Mouse (Mus musculus) embryonic facial prominence, embryonic 12.5 days (tissue): ENCODE measurements at regions not wholly inside any gene's neighbourhood (a gene's known extent, or its start where the extent isn't known, plus 50 kb on each side); places are given as distances from the start of the nearest gene placed in this dataset.
"Not testable (repeated sequence)": the region's sequence is repeated elsewhere in the genome, so short reads cannot be mapped to it uniquely, and the experiment has no call there.

Source experiments
- ATAC-seq: fragments of 200-750 bp; cut with Nextera tagmentation; 2 replicates; pipeline ENCODE4 v1.8.0; 2017; ENCODE audit not compliant: insufficient number of reproducible peaks, insufficient read depth, low FRiP score, low TSS enrichment
- H3K27ac ChIP-seq: fragments of 300-500 bp; sonication (generic); 2 replicates; pipeline ENCODE4 v1.5.1; 2016; ENCODE audit warnings: mild to moderate bottlenecking
- H3K27me3 ChIP-seq: fragments of 300-500 bp; sonication (generic); 2 replicates; pipeline ENCODE4 v1.6.1; 2016; ENCODE audit warnings: mild to moderate bottlenecking, moderate library complexity
- H3K36me3 ChIP-seq: fragments of 300-500 bp; sonication (generic); 2 replicates; pipeline ENCODE4 v1.6.1; 2016; ENCODE audit warnings: mild to moderate bottlenecking
- H3K4me1 ChIP-seq: fragments of 300-500 bp; sonication (generic); 2 replicates; pipeline ENCODE4 v1.6.1; 2016
- H3K4me2 ChIP-seq: fragments of 300-500 bp; sonication (generic); replicated peaks from 2 replicates; pipeline ENCODE4 v1.6.1; 2016; ENCODE audit warnings: mild to moderate bottlenecking, moderate library complexity
- H3K4me3 ChIP-seq: fragments of 300-500 bp; sonication (generic); 2 replicates; pipeline ENCODE4 v1.5.1; 2016; ENCODE audit warnings: mild to moderate bottlenecking
- H3K9ac ChIP-seq: fragments of 300-500 bp; sonication (generic); 2 replicates; pipeline ENCODE4 v1.6.1; 2016; ENCODE audit warnings: mild to moderate bottlenecking, moderate library complexity
- H3K9me3 ChIP-seq: fragments of 300-500 bp; sonication (generic); 2 replicates; pipeline ENCODE4 v1.6.1; 2016; ENCODE audit warnings: mild to moderate bottlenecking, moderate library complexity
- WGBS: fragments of 180-500 bp; shearing (Covaris S2); methylation state at CpG from one replicate; pipeline ENCODE4 v1.1.7; 2016; 5-methylcytosine and 5-hydroxymethylcytosine counted together

GRCm38 (mm10) chr13:5413009-5413408 is 448.3 kb upstream of the Klf6 start:
- not testable (repeated sequence) for H3K4me2 ChIP-seq, H3K27me3 ChIP-seq, H3K4me3 ChIP-seq, H3K36me3 ChIP-seq, H3K4me1 ChIP-seq, H3K9me3 ChIP-seq, ATAC-seq, H3K27ac ChIP-seq, H3K9ac ChIP-seq

GRCm38 (mm10) chr13:5424110-5424509 is 437.2 kb upstream of the Klf6 start:
- Histone ChIP-seq H3K9me3 (no peaks in the 10 kb centered on the region), H3K27ac (no peak overlapping the region), H3K4me1 (no peaks in the 10 kb centered on the region), H3K36me3 (no peaks in the 10 kb centered on the region), H3K4me2 (no peak overlapping the region), H3K4me3 (no peak overlapping the region), H3K9ac (no peak overlapping the region), H3K27me3 (no peaks in the 10 kb centered on the region)
- ATAC-seq, result no peak
- WGBS, result 66% methylated on average over 1 of the region's 1 CpGs

- Histone ChIP-seq H3K4me3 (no peak overlapping the region), H3K36me3 (no peaks in the 10 kb centered on the region), H3K4me2 (no peak overlapping the region), H3K4me1 (no peaks in the 10 kb centered on the region), H3K9ac (no peak overlapping the region), H3K27ac (no peak overlapping the region), H3K9me3 (no peaks in the 10 kb centered on the region), H3K27me3 (no peaks in the 10 kb centered on the region)
- 90% methylated on average over 9 of the region's 9 CpGs for WGBS
- no peak for ATAC-seq
These were observed 435.6 kb upstream of the Klf6 start for GRCm38 (mm10) chr13:5425491-5426232.

- H3K9ac ChIP-seq, result no peak overlapping the region
- ATAC-seq, result no peak
- WGBS, result 31% methylated on average over 1 of the region's 1 CpGs
- peaks cover 8% of the 10 kb centered on the region; the same call in 1 of the 2 replicates for H3K9me3 ChIP-seq
- no peak overlapping the region for H3K27ac ChIP-seq
- H3K4me1 ChIP-seq, result peaks cover 5% of the 10 kb centered on the region; the same call in 1 of the 2 replicates
- H3K4me3 ChIP-seq, result no peak overlapping the region
- H3K27me3 ChIP-seq, result no peaks in the 10 kb centered on the region
- H3K36me3 ChIP-seq, result no peaks in the 10 kb centered on the region
- no peak overlapping the region for H3K4me2 ChIP-seq
These were observed 427.6 kb upstream of the Klf6 start for GRCm38 (mm10) chr13:5433652-5434051.

GRCm38 (mm10) chr13:5435131-5435530 is 426.2 kb upstream of the Klf6 start:
- H3K4me3 ChIP-seq, result no peak overlapping the region
- no peaks in the 10 kb centered on the region for H3K27me3 ChIP-seq
- H3K9ac ChIP-seq, result no peak overlapping the region
- no peak for ATAC-seq
- no peak overlapping the region for H3K27ac ChIP-seq
- H3K4me1 ChIP-seq, result peaks cover 5% of the 10 kb centered on the region; the same call in 1 of the 2 replicates
- H3K4me2 ChIP-seq, result no peak overlapping the region
- peaks cover 8% of the 10 kb centered on the region; the same call in 1 of the 2 replicates for H3K9me3 ChIP-seq
- H3K36me3 ChIP-seq, result no peaks in the 10 kb centered on the region

- H3K9ac ChIP-seq, result no peak overlapping the region
- no peaks in the 10 kb centered on the region for H3K27me3 ChIP-seq
- H3K4me2 ChIP-seq, result no peak overlapping the region
- no peak overlapping the region for H3K27ac ChIP-seq
- ATAC-seq, result no peak
- no peak overlapping the region for H3K4me3 ChIP-seq
- H3K4me1 ChIP-seq, result peaks cover 5% of the 10 kb centered on the region; the same call in 1 of the 2 replicates
- 45% methylated on average over 2 of the region's 2 CpGs for WGBS
- H3K36me3 ChIP-seq, result no peaks in the 10 kb centered on the region
- H3K9me3 ChIP-seq, result peaks cover 8% of the 10 kb centered on the region; the same call in 1 of the 2 replicates
These were observed 425.1 kb upstream of the Klf6 start for GRCm38 (mm10) chr13:5436191-5436590.

- 81% methylated on average over 4 of the region's 4 CpGs for WGBS
- Histone ChIP-seq H3K4me2 (no peak overlapping the region), H3K4me1 (peaks cover 5% of the 10 kb centered on the region; the same call in 1 of the 2 replicates), H3K9ac (no peak overlapping the region), H3K27me3 (no peaks in the 10 kb centered on the region), H3K36me3 (no peaks in the 10 kb centered on the region), H3K9me3 (no peaks in the 10 kb centered on the region), H3K27ac (no peak overlapping the region), H3K4me3 (no peak overlapping the region)
- no peak for ATAC-seq
These were observed 420.8 kb upstream of the Klf6 start for GRCm38 (mm10) chr13:5440454-5440853.

- no peaks in the 10 kb centered on the region for H3K4me1 ChIP-seq
- ATAC-seq, result no peak
- WGBS, result 85% methylated on average over 5 of the region's 5 CpGs
These were observed 416.4 kb upstream of the Klf6 start for GRCm38 (mm10) chr13:5444759-5445478.

GRCm38 (mm10) chr13:5448601-5449000 is 412.7 kb upstream of the Klf6 start:
- Histone ChIP-seq H3K4me3 (no peak overlapping the region), H3K27me3 (no peaks in the 10 kb centered on the region), H3K4me2 (no peak overlapping the region), H3K27ac (no peak overlapping the region), H3K9ac (no peak overlapping the region), H3K9me3 (no peaks in the 10 kb centered on the region), H3K4me1 (no peaks in the 10 kb centered on the region), H3K36me3 (no peaks in the 10 kb centered on the region)
- WGBS, result 74% methylated on average over 1 of the region's 1 CpGs
- no peak for ATAC-seq

More at GRCm38 (mm10) chr13:5444759-5445478, 416.4 kb upstream of the Klf6 start:
- Histone ChIP-seq H3K4me2 (no peak overlapping the region), H3K4me3 (no peak overlapping the region), H3K36me3 (no peaks in the 10 kb centered on the region), H3K27ac (no peak overlapping the region), H3K9me3 (no peaks in the 10 kb centered on the region), H3K9ac (no peak overlapping the region), H3K27me3 (no peaks in the 10 kb centered on the region)

- no peaks in the 10 kb centered on the region for H3K4me1 ChIP-seq
- H3K9me3 ChIP-seq, result no peaks in the 10 kb centered on the region
- WGBS, result 72% methylated on average over 2 of the region's 2 CpGs
- H3K9ac ChIP-seq, result no peak overlapping the region
- H3K27me3 ChIP-seq, result no peaks in the 10 kb centered on the region
- no peaks in the 10 kb centered on the region for H3K36me3 ChIP-seq
- H3K27ac ChIP-seq, result no peak overlapping the region
- no peak overlapping the region for H3K4me2 ChIP-seq
- no peak for ATAC-seq
- H3K4me3 ChIP-seq, result no peak overlapping the region
These were observed 380.5 kb upstream of the Klf6 start for GRCm38 (mm10) chr13:5480779-5481178.

- Histone ChIP-seq H3K4me1 (no peaks in the 10 kb centered on the region), H3K9me3 (no peaks in the 10 kb centered on the region), H3K9ac (no peak overlapping the region), H3K4me2 (no peak overlapping the region), H3K27ac (no peak overlapping the region), H3K27me3 (no peaks in the 10 kb centered on the region), H3K4me3 (no peak overlapping the region), H3K36me3 (no peaks in the 10 kb centered on the region)
- no peak for ATAC-seq
- WGBS, result 60% methylated on average over 1 of the region's 1 CpGs
These were observed 369.0 kb upstream of the Klf6 start for GRCm38 (mm10) chr13:5492266-5492665.

GRCm38 (mm10) chr13:5497535-5497934 is 363.7 kb upstream of the Klf6 start:
- Histone ChIP-seq H3K36me3 (no peaks in the 10 kb centered on the region), H3K27me3 (no peaks in the 10 kb centered on the region), H3K4me2 (no peak overlapping the region), H3K27ac (no peak overlapping the region), H3K9me3 (no peaks in the 10 kb centered on the region), H3K4me3 (no peak overlapping the region), H3K9ac (no peak overlapping the region), H3K4me1 (no peaks in the 10 kb centered on the region)
- ATAC-seq, result no peak
